Mouse (Mus musculus) heart, adult 18-20 months (tissue): ENCODE results near the gene Epha5. TPM values are rescaled to one million over a fixed set of nuclear protein-coding genes. Genes with fewer than 3 reads are reported as not detected.

Experiments
- DNase-seq, 2 experiments: peaks; one replicate each; pipeline ENCODE4 v3.0.0; 2021 to 2022; ENCODE audit warnings: mixed read lengths in 1 of 2
- total RNA-seq, 2 experiments: library from RNA; stranded (reverse); gene quantifications; 2 replicates each; pipeline ENCODE4 v1.2.3; 2021

Epha5 gene
- total RNA-seq, 2 experiments from 2014 or later = 0.05 TPM; not detected in 1

- no peak for DNase-seq
Measured at GRCm38 (mm10) chr5:84298878-84299736, 118.1 kb downstream of the Epha5 start.

GRCm38 (mm10) chr5:84289429-84289977 is 127.7 kb downstream of the Epha5 start:
- no peak for DNase-seq

GRCm38 (mm10) chr5:84281290-84282017 is 135.7 kb downstream of the Epha5 start:
- no peak for DNase-seq

- no peak for DNase-seq
Measured at GRCm38 (mm10) chr5:84276996-84277395, 140.2 kb downstream of the Epha5 start.

- no peak for DNase-seq
Measured at GRCm38 (mm10) chr5:84265407-84265806, 151.8 kb downstream of the Epha5 start.

- no peak for DNase-seq
Measured at GRCm38 (mm10) chr5:84263999-84264398, 153.2 kb downstream of the Epha5 start.

- no peak for DNase-seq
Measured at GRCm38 (mm10) chr5:84229971-84230370, 187.2 kb downstream of the Epha5 start.

GRCm38 (mm10) chr5:84208609-84209008 is 208.6 kb downstream of the Epha5 start:
- DNase-seq = no peak

GRCm38 (mm10) chr5:84193348-84193747 is 223.8 kb downstream of the Epha5 start:
- DNase-seq = peak; percentile 1 to 11

- DNase-seq = no peak
Measured at GRCm38 (mm10) chr5:84184189-84184588, 233.0 kb downstream of the Epha5 start.

- DNase-seq = no peak
Measured at GRCm38 (mm10) chr5:84153095-84153494, 264.1 kb downstream of the Epha5 start.

GRCm38 (mm10) chr5:84142138-84142537 is 275.0 kb downstream of the Epha5 start:
- DNase-seq = no peak

- no peak for DNase-seq
Measured at GRCm38 (mm10) chr5:84095947-84096346, 321.2 kb downstream of the Epha5 start.

GRCm38 (mm10) chr5:84081321-84081720 is 335.9 kb downstream of the Epha5 start:
- DNase-seq = no peak

- no peak for DNase-seq
Measured at GRCm38 (mm10) chr5:84070976-84071375, 346.2 kb downstream of the Epha5 start.

- no peak for DNase-seq
Measured at GRCm38 (mm10) chr5:84053880-84054279, 363.3 kb downstream of the Epha5 start.

- DNase-seq = no peak
Measured at GRCm38 (mm10) chr5:84037250-84037963, 379.8 kb downstream of the Epha5 start.
